Mouse (Mus musculus): ENCODE results near the gene Ebf3. TPM values are rescaled to one million over a fixed set of nuclear protein-coding genes. Genes with fewer than 3 reads are reported as not detected.

Gene Ebf3
- polyA plus RNA-seq, 1 experiment from 2014 or later: 0.30 TPM

DNA sequence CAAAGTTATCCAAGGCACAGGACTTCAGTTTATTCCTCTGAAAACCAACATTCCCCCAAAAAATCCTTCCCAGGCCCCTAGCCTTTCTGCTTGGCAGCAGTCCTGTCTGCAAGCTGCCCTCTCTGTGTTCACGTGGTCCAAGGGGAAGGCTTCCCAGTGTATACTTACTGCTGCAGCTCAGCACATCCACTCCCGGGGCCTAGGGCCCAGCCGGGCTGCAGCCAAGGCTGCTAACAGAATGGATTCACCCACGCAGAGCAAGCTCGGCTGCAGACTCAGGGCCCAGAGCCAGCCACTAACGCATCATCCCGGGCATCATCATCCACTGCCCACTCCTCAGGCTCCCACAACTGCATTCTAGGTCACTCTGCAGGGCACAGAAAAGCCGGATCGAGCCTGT lies 46.8 kb downstream of the Ebf3 start:
- H3K4me3 ChIP-seq (replicated peaks; ENCODE audit: low read depth, low read length): no peak overlapping the region
- H3K4me2 ChIP-seq (ENCODE audit: low read length): no peak overlapping the region
- no peaks in the 10 kb centered on the region for H3K4me1 ChIP-seq (replicated peaks; ENCODE audit: insufficient read depth, low read length)
- no peak for TF ChIP-seq CTCF (IDR thresholded peaks at IDR 0.05; ENCODE audit: low read depth)
- H3K9ac ChIP-seq (ENCODE audit: low read depth, low read length): no peak overlapping the region
- DNase-seq (ENCODE audit: low spot score): no peak
- no peaks in the 10 kb centered on the region for H3K36me3 ChIP-seq (ENCODE audit: insufficient read depth, low read length)
- 77% methylated on average over 9 of the region's 9 CpGs for WGBS
- no peak overlapping the region for H3K27ac ChIP-seq
- ATAC-seq (replicated peaks; ENCODE audit: low FRiP score, low read depth): no peak
- H3K27me3 ChIP-seq (ENCODE audit: insufficient read depth, low read length): no peaks in the 10 kb centered on the region; the same call in 1 of the 2 replicates
- H3K9me3 ChIP-seq (replicated peaks; ENCODE audit: low read length): no peaks in the 10 kb centered on the region

- 36% methylated on average over 17 of the region's 17 CpGs for WGBS
- peak; percentile 28 for DNase-seq (ENCODE audit: low spot score)
- TF ChIP-seq CTCF (IDR thresholded peaks at IDR 0.05; ENCODE audit: low read depth): no peak
Observed at GRCm38 (mm10) chr7:137266575-137266974, 47.7 kb downstream of the Ebf3 start.

GRCm38 (mm10) chr7:137262330-137262729 lies 51.9 kb downstream of the Ebf3 start:
- Histone ChIP-seq H3K36me3 (ENCODE audit: insufficient read depth, low read length) (no peaks in the 10 kb centered on the region), H3K4me1 (replicated peaks; ENCODE audit: insufficient read depth, low read length) (no peaks in the 10 kb centered on the region), H3K27ac (no peak overlapping the region), H3K27me3 (ENCODE audit: insufficient read depth, low read length) (0 out of 2 replicates have a peak, but pooled peaks cover 2% of the 10 kb centered on the region), H3K4me2 (ENCODE audit: low read length) (no peak overlapping the region), H3K9ac (ENCODE audit: low read depth, low read length) (no peak overlapping the region), H3K9me3 (replicated peaks; ENCODE audit: low read length) (no peaks in the 10 kb centered on the region), H3K4me3 (replicated peaks; ENCODE audit: low read depth, low read length) (no peak overlapping the region)
- no peak for TF ChIP-seq CTCF (IDR thresholded peaks at IDR 0.05; ENCODE audit: low read depth)
- 75% methylated on average over 8 of the region's 8 CpGs for WGBS
- ATAC-seq (replicated peaks; ENCODE audit: low FRiP score, low read depth) (no peak), DNase-seq (ENCODE audit: low spot score) (no peak)

More at GRCm38 (mm10) chr7:137266575-137266974, 47.7 kb downstream of the Ebf3 start:
- Histone ChIP-seq H3K27ac (no peak overlapping the region), H3K9ac (ENCODE audit: low read depth, low read length) (no peak overlapping the region), H3K4me3 (replicated peaks; ENCODE audit: low read depth, low read length) (no peak overlapping the region), H3K4me2 (ENCODE audit: low read length) (no peak overlapping the region), H3K4me1 (replicated peaks; ENCODE audit: insufficient read depth, low read length) (no peaks in the 10 kb centered on the region), H3K9me3 (replicated peaks; ENCODE audit: low read length) (no peaks in the 10 kb centered on the region), H3K27me3 (ENCODE audit: insufficient read depth, low read length) (no peaks in the 10 kb centered on the region; the same call in 1 of the 2 replicates), H3K36me3 (ENCODE audit: insufficient read depth, low read length) (no peaks in the 10 kb centered on the region)
- no peak for ATAC-seq (replicated peaks; ENCODE audit: low FRiP score, low read depth)

GRCm38 (mm10) chr7:137246213-137246872 lies 67.9 kb downstream of the Ebf3 start:
- Histone ChIP-seq H3K36me3 (ENCODE audit: insufficient read depth, low read length) (no peaks in the 10 kb centered on the region), H3K4me2 (ENCODE audit: low read length) (no peak overlapping the region), H3K27me3 (ENCODE audit: insufficient read depth, low read length) (no peaks in the 10 kb centered on the region), H3K9me3 (replicated peaks; ENCODE audit: low read length) (no peaks in the 10 kb centered on the region), H3K4me3 (replicated peaks; ENCODE audit: low read depth, low read length) (no peak overlapping the region), H3K27ac (no peak overlapping the region), H3K4me1 (replicated peaks; ENCODE audit: insufficient read depth, low read length) (no peaks in the 10 kb centered on the region), H3K9ac (ENCODE audit: low read depth, low read length) (no peak overlapping the region)
- peak; percentile 80 for TF ChIP-seq CTCF (IDR thresholded peaks at IDR 0.05; ENCODE audit: low read depth)
- 44% methylated on average over 11 of the region's 11 CpGs for WGBS
- no peak for ATAC-seq (replicated peaks; ENCODE audit: low FRiP score, low read depth)
- DNase-seq (ENCODE audit: low spot score): peak; percentile 63

DNA sequence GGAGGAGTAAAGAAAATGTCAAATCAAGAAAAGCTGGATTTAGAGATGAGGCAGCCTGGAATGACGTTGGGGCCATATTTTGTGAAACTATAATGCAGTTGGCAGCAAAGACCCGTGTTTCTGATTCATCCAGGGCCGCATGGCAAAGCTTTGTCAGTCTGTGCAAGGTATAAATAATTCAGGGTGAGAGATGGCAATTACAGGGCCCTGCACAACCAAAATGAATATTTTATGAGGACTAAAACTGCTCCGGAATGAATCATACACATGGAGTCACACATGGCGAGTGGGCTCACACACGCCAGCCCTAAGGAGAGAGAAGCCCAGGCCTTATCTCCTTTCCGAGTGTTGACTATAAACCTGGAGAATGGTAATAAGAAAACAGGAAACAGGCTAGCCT lies 69.4 kb downstream of the Ebf3 start:
- no peak overlapping the region for H3K4me2 ChIP-seq (ENCODE audit: low read length)
- no peaks in the 10 kb centered on the region for H3K36me3 ChIP-seq (ENCODE audit: insufficient read depth, low read length)
- WGBS: 86% methylated on average over 7 of the region's 7 CpGs
- ATAC-seq (replicated peaks; ENCODE audit: low FRiP score, low read depth) (no peak), DNase-seq (ENCODE audit: low spot score) (no peak)
- no peaks in the 10 kb centered on the region for H3K4me1 ChIP-seq (replicated peaks; ENCODE audit: insufficient read depth, low read length)
- no peak overlapping the region for H3K4me3 ChIP-seq (replicated peaks; ENCODE audit: low read depth, low read length)
- no peak for TF ChIP-seq CTCF (IDR thresholded peaks at IDR 0.05; ENCODE audit: low read depth)
- no peak overlapping the region for H3K27ac ChIP-seq
- no peaks in the 10 kb centered on the region for H3K9me3 ChIP-seq (replicated peaks; ENCODE audit: low read length)
- 0 out of 2 replicates have a peak, but pooled peaks cover 3% of the 10 kb centered on the region for H3K27me3 ChIP-seq (ENCODE audit: insufficient read depth, low read length)
- no peak overlapping the region for H3K9ac ChIP-seq (ENCODE audit: low read depth, low read length)

- H3K4me2 ChIP-seq (ENCODE audit: low read length): no peak overlapping the region
- H3K9ac ChIP-seq (ENCODE audit: low read depth, low read length): no peak overlapping the region
- no peaks in the 10 kb centered on the region for H3K4me1 ChIP-seq (replicated peaks; ENCODE audit: insufficient read depth, low read length)
- H3K9me3 ChIP-seq (replicated peaks; ENCODE audit: low read length): no peaks in the 10 kb centered on the region
- no peak for TF ChIP-seq CTCF (IDR thresholded peaks at IDR 0.05; ENCODE audit: low read depth)
- WGBS: 69% methylated on average over 8 of the region's 8 CpGs
- ATAC-seq (replicated peaks; ENCODE audit: low FRiP score, low read depth): no peak
- no peak overlapping the region for H3K4me3 ChIP-seq (replicated peaks; ENCODE audit: low read depth, low read length)
- H3K27me3 ChIP-seq (ENCODE audit: insufficient read depth, low read length): 0 out of 2 replicates have a peak, but pooled peaks cover 5% of the 10 kb centered on the region
- H3K27ac ChIP-seq: no peak overlapping the region
- no peaks in the 10 kb centered on the region for H3K36me3 ChIP-seq (ENCODE audit: insufficient read depth, low read length)
- DNase-seq (ENCODE audit: low spot score): no peak
Observed at GRCm38 (mm10) chr7:137240481-137240880, 73.8 kb downstream of the Ebf3 start.

Data from kidney, postnatal 0 days (tissue).